Mouse (Mus musculus) common myeloid progenitor, adult 5-6 weeks (primary cell): ENCODE measurements around the gene Mapk10. TPM values are rescaled to one million over a fixed set of nuclear protein-coding genes. Genes with fewer than 3 reads are reported as not detected.

Source experiments
- ATAC-seq: replicated peaks from 2 replicates; pipeline ENCODE4 v1.8.0; 2016; ENCODE audit warnings: low read depth, mild to moderate bottlenecking, moderate TSS enrichment, inconsistent platforms; ENCODE audit not compliant: poor library complexity, severe bottlenecking
- total RNA-seq: library from RNA; stranded (forward); fragments of 200-1000, 187-1606 nt; gene quantifications from 2 replicates; pipeline ENCODE4 v1.2.3, GENCODE M21; 2017

Gene Mapk10
- total RNA-seq, 1 experiment from 2014 or later: not detected

DNA sequence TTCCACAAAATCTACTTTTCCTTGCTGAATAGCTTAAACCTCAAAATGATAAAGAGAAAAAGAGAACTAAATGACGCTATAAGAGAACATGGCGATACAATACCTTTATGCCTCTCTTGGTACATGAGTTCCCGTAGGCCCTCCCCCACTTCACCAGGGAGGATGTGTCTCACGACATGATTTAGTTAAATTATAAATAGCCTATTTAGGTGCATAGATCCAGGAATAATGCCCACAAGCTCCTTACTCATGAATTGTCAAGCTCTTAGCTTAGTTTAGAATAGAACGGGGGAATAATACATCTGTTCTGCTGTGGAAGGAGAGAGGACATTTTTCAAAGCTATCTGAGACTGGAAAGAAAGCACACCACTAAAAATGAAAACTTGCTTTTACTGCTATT, 43.8 kb downstream of the Mapk10 start:
- ATAC-seq: no peak

DNA sequence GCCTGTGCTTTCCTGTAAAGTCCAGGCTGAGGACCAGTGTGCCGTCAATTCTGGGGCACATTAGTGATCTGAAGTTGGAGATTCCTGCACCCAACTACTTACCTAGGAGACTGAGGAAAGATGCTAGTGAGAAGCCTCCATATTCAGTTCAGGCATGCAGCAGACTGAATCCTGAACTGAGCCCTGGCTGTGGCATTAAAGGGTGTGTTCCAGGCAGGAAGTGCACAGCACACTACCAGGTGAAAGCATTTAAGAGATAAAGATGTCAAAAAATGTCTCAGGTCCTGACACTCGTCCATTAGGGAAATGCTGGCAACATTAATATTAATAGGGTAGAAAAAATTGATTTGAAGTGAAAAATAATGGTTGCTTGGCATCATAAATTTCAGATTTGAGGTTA, 44.4 kb downstream of the Mapk10 start:
- ATAC-seq: no peak

DNA sequence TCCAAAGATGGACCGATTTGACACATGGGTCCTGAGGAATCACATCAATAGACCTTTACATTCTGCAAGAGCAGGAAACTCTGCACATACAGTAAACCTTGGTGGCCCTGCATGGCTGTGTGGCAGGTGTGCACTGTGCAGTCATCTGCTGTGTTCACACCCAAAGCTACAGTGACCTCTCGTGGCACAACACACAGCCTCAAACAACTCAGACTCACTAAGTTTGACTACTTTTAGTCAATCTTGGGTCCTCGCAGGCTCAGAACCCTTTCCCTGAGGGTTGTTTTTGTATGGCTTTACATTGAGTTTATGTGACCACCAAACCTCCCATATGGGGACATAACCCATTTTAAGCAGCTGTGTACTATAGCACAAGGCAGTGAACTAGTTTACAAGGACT, 47.1 kb downstream of the Mapk10 start:
- no peak for ATAC-seq

DNA sequence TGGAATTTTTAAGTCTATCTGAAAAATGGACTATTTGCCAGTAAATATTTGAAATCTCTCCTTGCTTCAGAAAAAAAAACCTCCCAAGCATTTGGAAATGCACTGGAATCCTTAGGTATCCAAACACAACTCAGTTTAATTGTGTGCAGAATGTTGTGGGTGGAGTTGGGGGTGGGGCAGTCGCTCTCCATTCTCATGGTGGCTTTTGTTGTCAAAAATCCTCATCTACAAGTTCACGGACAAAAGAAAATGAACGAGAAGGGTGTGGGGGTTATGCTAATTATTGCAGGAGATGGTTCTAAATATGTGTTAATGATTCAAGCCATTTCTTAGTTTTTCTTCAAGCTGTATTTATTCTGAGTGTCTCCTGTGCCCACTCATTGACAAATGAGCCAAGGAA, 49.6 kb downstream of the Mapk10 start:
- no peak for ATAC-seq

DNA sequence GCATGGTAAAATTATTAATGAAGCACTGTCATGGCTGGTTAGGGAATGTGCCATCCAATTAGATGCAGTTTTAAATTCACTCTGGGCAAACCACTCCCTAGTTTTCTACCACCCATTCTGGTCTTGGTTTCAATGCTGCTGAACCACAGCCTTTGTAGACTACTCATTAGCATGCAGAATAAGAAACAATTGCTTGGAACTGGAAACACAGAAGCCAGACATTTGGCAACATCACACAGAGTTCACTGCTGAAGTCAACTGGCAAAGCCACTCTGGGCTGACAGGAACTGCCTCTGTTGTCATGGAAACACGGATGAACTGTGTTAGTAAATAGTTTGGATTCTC, 50.0 kb downstream of the Mapk10 start:
- no peak for ATAC-seq

DNA sequence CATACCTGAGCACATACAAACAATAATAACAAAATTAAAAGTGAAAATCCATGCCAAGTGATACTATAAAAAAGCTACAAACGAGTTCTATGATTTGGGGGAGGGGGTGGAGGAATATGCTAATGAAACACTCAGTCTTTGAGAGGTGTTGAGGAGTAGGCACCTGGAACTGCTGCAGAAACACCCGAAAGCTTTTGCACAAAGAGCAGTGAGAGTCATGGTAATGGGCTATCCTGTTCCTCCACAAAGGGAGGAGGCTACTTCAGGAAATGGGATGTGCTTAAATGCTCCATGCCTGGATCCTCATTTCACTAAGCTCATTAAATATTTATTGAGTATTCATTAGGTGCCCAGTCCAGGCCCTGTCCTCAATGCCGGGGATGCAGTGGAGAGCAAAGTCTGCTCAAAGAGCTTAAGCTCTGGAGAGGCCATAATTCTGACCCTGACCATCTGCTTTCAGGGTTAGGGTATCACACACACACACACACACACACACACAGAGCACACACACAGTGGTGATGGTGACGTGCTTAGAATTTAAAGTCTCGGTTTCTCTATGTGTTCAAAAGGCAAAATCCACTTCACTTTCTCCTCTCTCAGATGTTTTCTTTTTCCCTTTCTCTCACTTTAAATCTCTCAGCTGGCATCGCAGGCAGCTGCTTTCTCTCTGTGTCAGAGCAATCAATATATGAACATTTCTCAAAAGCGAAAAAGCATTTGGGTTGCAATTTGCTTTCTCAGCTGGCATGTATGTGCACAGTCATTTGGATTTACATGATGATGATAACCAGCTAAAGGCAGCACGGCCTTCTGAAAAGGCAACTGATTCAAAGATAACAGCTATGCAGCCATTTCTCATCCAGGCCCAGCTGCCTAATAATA, 50.6 kb downstream of the Mapk10 start:
- ATAC-seq: no peak

DNA sequence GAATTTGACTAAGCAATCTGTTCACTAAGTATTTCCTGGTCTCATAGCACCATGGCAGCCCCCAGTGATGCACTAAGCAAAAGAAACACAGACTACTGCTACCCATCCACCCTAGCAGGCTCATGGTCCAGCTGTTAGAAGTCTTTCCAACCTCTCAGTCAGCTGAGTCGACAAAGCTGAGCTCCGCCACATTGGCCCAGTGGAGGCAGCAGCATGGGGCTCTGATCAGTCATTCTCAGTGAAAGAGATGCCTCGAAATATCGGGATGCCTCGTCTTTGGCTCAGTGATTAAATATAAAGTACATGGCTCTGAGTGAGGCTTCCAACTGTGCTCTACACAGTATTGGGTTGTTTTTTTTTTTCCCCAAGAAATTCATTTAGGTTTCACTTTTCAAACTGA, 70.2 kb downstream of the Mapk10 start:
- ATAC-seq: no peak

DNA sequence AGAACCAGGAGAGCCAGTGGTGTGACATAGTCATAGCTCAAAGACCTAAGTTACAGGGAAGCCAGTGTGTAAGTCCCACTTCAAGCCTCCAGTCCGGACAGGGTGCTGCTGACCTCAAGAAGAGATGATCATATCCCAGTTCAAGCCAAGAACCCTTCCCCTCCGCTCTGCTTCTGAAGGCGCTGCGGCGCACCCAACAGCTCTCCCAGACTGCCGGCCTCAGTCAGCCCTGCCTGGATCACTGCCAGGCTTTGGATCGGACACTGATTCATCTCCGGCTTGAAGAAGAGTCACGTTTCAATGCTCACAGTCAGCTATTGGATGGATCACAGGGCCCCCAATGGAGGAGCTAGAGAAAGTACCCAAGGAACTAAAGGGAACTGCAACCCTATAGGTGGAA, 76.3 kb downstream of the Mapk10 start:
- ATAC-seq: no peak

DNA sequence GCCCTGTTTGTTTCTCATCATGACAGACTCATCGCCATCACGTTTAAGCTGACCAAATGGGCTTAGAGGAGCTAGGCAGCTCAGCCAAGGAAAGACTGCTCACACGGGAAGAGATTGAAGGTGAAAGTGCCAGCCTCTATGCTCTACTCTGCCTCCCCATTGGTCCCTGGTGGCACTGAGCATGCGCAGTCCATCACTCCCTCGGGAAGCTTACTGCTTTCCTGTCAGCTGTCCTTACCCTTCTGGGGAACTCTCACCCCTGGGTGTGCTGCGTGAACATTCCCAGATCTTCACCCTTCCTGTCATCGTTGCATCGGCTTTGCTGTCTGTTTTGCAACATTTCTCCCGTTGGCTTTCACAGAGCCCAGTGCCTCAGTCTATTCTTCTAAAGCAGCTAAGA, 77.5 kb downstream of the Mapk10 start:
- ATAC-seq: no peak

DNA sequence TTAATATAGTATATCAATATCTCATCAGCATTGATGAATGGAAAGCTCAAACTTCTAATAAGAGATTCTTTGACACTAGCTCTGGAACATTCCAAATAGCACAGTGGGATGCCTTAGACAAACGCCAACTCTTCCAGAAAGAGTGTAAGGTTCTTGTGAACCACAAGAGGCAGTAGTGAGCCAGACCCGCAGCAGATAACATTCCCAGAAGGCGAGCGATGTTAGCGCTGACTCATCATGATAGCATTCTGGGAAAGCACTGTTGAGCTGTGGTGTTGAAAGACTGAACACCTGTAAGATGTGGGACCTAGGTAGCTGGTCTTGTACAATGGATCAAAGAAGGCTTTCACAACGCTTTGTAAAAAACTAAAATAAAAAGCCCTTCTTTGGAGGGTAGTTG, 78.3 kb downstream of the Mapk10 start:
- no peak for ATAC-seq

DNA sequence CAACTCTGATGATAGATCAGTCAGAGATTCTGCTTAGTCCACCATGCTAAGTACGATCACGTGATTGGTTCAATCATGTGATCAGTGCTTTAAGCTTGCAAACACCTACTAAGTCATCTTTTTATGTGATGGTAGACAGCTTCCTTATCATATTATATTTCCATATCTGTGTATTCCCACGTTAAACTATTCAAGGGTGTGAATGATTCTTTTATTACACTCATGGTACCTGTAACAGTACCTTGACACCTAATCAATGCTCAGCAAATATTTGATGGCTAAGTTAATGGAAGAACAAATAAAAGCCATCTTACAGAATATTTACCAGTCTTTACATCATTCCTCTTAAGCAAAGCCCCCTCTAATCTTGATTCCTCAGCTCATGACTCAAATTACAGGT, 91.5 kb downstream of the Mapk10 start:
- no peak for ATAC-seq

DNA sequence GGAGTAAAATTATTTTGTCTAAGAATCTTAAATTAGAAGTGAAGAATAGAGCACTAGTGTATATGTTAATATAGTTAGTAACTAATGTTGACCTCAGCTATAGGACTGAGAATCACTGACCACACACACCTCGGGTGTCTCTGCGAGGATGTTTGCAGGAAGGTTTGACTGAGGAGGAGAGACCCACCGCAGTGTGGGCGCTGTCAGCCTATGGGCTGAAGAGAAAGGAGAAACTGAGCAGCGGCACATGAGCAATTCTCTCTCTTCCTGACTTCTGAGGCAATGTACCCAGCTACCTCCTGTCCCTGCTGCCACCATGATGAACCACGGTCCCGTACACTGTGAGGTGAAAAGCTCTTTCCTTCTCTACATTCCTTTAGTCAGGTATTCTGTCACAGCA, 95.6 kb downstream of the Mapk10 start:
- ATAC-seq: no peak

DNA sequence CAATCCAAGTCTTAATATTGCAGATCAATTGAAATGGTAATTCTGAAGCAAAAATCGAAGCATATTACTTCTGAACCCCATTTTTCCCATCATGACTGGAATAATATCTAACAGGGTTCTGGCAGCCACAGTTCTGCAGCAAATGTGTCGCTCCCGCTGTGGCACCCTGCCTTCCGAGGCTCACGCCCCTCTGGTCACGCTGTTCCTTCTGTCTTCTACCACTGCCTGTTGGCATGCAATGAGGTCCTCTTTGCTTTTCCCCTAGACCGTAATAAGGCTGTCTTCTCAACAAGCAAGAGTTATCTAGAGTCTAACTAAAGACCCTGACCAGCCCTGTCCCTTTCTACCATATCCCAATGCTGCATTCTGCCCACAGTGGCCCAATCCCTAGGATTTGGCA, 98.7 kb downstream of the Mapk10 start:
- no peak for ATAC-seq

DNA sequence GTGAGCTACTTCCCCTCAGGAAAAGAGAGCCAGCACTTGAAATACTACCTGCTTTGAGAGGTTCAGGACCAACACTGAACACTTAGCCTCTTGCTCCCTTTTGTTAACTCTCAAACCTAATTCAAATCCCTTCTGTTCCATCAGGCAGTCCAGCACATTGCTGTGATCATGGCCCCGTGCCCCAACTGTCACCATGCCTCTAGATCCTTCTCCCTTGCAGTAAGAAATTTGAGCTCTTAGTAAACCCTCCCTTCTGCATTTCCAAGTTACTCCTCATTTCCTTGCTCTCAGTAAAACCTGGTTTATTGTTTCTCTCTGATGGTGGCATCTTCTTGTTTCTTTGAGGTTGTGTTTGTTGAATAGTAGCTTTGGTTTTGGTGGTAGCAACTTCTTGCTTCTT, 101.7 kb downstream of the Mapk10 start:
- no peak for ATAC-seq

DNA sequence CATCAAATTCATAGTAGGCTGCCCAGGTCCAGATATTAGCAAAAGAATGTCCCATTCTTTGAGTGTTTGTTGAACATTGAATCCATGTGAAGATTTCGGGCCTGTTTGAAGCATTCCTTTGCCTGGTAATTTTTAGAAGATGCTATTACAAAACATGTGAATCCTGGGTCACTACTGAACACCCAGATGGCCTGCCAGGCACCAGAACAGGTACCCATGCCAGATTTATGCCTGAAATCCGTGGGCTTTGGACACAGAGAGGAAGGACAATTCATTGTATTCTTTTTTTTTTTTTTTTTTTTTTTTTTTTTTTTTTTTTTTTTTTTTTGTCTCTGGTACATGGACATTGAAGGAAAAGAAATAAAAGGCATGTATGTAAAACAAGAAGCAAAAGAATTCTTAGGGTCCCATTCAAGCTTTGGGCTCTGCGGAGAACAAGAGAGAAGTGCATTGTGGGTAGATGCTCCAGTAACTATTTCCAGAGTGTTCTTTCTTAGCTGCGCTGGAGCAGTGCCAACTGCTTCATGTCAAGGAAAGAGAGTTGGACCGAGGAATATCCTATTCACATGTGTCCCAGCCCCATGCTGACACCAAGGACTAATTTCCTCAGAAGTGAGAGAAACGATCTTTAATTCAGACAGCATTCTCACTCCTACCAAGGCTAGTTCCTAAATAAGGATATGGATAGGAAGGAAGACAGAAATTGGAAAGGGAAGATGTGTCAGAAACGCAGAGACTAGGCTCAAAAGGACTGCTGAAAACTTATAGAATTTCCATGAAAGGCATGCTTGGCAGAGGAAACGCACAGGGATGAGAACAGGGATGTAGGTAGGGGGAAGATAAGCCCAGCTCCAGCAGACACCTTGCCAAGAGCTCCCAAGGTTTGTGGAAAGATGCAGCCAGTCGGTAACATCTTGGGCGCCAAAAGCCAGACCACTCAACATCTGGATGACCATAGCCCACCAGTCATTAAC, 105.4 kb downstream of the Mapk10 start:
- ATAC-seq: no peak

DNA sequence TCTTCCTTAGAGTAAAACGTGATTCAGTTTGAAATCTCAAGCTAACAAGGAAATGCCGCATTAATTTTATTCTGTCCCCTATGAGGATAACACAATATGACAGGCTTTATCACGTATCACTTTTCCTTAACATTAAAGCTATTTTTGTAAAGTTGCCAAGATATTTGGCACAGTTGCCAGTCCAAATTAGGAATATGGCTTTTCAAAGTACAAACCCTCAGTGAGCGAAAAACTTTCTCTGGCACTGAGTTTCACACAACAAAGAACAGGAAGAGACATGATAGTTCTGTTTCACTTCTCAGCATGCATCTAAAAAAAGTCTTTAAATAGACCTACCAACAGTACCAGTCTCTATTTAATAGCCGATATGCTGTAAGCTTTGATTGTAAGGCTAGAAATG, 107.1 kb downstream of the Mapk10 start:
- ATAC-seq: no peak

DNA sequence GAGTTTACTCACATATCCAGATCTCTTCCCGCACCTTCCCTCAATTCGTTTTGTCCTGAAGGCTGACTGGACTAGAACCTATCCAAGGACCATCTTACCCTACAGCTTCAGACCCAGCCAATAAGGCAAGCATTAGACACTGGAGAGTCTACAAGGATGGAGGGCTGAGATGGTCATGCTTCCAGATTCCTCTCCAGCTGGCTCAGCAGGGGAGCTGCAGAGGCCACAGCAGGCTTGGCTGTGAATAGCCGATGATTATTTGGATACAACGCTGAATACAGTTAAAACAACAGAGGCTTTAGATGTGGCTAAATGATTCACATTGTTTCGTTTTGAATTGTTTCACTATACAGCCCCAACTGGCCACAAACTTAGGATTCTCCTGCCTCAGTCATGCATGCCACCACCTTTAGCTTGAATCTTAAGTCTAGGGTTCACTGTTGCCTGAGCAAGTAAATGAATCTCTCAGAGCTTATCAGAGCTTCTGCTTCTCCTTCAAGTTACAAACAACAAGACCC, 108.2 kb downstream of the Mapk10 start:
- no peak for ATAC-seq

DNA sequence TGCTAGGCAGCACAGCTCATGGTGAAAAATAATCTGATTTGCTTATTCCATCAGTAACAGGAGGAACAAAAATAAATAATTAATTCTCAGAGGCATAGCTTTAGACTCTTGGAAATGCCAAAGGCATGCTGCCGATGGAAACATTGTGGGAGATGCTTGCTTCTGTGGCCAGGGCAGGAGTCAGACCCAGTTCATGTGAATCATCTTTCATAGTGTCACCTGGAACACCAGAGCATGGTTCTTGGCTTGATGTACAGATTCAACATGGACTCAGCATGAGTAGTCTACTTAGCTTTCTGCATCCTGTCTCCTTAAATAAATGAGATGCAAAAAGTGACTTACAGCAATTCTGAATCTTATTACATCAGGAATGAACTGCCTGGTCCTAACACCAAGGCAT, 109.0 kb downstream of the Mapk10 start:
- no peak for ATAC-seq

DNA sequence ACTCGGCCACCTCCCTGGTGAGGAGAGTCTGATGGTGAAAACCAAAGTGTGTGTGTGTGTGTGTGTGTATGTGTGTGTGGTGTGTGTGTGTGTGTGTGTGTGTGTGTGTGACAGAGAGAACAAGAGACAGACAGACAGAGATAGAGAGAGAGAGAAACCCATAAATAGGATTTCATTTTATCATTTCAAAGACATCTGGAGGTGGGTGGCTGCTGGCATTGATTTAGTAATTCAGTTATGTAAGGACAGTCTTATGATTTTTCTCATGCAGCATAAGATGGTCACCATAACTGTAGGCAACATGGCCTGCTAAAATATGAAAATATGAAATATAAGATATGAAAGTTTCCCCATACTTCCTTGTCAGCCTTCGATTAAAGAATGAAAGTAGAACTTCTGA, 117.0 kb downstream of the Mapk10 start:
- no peak for ATAC-seq

DNA sequence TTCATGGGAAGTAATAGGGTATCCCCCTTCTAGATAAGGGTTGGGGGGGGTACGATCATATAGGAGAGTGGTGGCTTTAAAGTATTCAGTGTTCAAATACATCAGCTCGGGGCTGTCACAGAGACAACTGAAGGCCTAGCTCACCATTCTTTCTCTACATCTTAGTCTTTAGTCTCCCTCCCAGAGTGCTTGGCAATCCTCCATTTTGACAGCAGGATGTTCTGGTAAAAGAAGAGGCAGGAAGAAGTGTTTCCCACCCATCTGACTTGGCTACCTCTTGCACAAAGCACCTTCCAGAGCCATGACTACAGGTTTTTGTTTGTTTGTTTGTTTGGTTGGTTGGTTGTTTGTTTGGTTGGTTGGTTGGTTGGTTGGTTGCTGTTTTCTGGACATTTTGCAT, 125.3 kb downstream of the Mapk10 start:
- ATAC-seq: no peak

DNA sequence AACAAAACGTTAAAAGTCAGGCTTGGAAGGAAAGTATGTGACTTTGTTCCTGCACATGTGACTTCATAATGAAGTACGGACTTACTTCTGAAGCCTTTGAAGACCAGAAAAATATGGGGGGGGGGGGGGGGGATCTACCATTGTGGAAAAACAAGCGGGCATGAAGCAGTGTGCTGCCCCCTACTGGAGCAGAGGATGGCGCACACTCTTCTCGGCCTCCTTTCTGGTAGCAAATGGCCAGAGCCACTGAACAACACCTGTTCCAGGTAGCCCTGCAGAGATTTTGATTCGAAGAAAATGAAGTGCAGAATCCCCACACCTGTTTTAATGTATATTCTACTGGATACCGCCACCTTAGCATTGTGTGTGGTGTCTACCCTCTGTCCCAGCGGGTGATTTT, 135.7 kb downstream of the Mapk10 start:
- ATAC-seq: no peak
